Mouse (Mus musculus): ENCODE results near the gene Osbpl8.

GRCm38 (mm10) chr10:111250192-111250591 lies 85.6 kb downstream of the Osbpl8 start:
- TF ChIP-seq CTCF (IDR thresholded peaks at IDR 0.05; ENCODE audit: control insufficient read depth, insufficient read depth, low read length) (no peak), POLR2A (IDR thresholded peaks at IDR 0.05; ENCODE audit: borderline replicate concordance, control insufficient read depth, low read depth, low read length) (no peak)

All from bone marrow, adult 2 months (tissue).